Mouse (Mus musculus) liver, embryonic 14.5 days (tissue): ENCODE measurements around the gene Plekha4.

ENCODE experiments used
- CTCF ChIP-seq: IDR thresholded peaks from 2 replicates; pipeline ENCODE4 v1.5.1; 2016; ENCODE audit warnings: antibody characterized with exemption, low read depth, control low read depth
- EP300 ChIP-seq: IDR thresholded peaks from 2 replicates; pipeline ENCODE4 v1.6.1; 2016; ENCODE audit warnings: antibody characterized with exemption, low read depth

- TF ChIP-seq CTCF = peak; percentile 96
- TF ChIP-seq EP300 = no peak
These were observed 63.0 kb downstream of the Plekha4 start for GRCm38 (mm10) chr7:45589173-45589572.
